Mouse (Mus musculus) common myeloid progenitor, adult 5-6 weeks (primary cell): ENCODE results near the gene Thbs3. TPM values are rescaled to one million over a fixed set of nuclear protein-coding genes. Genes with fewer than 3 reads are reported as not detected.

Source experiments
- ATAC-seq: replicated peaks from 2 replicates; pipeline ENCODE4 v1.8.0; 2016; ENCODE audit warnings: low read depth, mild to moderate bottlenecking, moderate TSS enrichment, inconsistent platforms; ENCODE audit not compliant: poor library complexity, severe bottlenecking
- total RNA-seq: library from RNA; stranded (forward); fragments of 200-1000, 187-1606 nt; gene quantifications from 2 replicates; pipeline ENCODE4 v1.2.3, GENCODE M21; 2017

Gene Thbs3
- total RNA-seq, 1 experiment from 2014 or later = 0.09 TPM

DNA sequence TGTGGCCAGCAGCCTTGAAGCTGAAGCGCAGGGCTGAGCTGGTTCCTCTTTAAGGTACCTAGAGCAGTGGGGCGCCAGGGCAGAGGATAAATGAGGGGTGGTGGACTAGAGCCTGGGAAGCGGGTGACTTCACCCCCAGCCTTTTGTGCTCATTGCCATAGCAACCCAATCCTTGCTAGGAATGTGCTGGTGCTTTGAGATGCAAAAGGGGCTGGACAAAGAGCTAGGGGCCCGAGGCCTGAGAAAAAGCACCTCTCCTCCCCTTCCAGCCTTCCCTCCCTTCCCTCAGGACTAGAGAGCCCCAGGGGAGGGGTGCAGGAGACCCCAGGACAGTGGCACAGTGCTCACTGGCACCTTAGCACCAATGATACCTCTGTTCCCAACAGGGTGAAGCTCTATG lies 10.9 kb downstream of the Thbs3 start:
- ATAC-seq = no peak

GRCm38 (mm10) chr3:89226361-89226760 lies 11.4 kb downstream of the Thbs3 start:
- no peak for ATAC-seq

- ATAC-seq = no peak
Measured at GRCm38 (mm10) chr3:89226900-89227299, 11.9 kb downstream of the Thbs3 start, which contains the start of gene Mtx1. Gene Mtx1, minus strand, starts transcription at chr3:89227088.

DNA sequence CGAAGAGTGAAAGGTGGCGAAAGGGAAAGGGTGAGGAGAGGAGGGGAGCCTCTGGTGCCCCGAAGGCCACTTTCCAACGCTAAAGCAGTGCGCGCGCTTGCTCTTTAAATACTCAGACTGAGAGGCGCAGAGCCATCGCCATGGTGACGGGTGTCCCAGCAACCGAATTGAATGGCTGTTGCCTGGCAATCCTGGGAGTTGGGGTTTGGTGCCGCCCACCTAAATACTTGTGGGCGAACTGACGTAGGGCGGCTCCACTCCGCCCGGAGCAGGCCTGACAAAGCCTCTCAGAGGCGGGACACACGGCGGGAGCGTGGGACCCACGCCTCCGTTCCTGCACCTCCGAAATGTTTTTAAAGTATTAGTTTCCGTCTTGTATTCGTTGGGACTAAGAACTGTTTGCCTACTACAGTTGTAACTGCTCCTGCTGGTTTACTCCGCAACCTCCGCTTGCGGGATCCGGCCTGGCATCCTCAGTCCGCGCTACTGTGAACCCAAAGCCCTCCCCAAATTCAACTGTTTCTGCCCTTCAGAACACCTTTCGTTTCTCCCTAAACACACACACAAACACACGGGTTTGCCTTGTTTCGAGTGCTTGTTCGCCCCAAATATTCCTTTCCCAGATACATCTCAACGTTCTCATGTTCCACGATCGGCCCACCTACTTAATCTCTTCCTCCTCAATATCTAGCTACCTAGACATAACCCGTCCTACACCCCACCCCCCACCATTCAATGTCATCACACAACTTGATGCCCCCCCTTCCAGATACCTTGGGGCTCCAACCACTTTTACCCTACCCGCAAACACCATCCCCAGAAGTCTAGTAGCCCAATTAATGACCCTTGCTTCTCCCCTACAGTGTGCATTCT lies 12.6 kb downstream of the Thbs3 start:
- ATAC-seq = peak; percentile 65

DNA sequence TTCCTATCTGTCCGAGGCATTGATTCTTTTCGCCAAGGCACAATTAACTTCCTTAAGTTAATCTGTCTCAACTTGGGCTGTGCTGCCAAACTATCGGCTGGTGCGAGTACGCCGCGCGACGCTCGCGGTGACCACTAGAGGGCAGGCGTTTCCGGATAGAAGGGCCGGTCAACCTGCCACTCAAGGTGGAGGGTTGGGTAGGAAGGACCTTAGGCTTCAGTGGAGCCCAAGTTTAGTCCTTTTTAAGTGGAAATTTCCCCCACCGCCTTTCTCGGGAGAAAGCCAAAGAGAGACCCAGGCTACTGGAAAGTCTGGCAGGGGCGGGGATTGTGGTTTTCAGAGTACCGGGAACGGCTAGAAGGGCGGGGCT lies 13.2 kb downstream of the Thbs3 start:
- peak; percentile 82 for ATAC-seq

- ATAC-seq = no peak
Measured at GRCm38 (mm10) chr3:89228836-89229235, 13.9 kb downstream of the Thbs3 start, which contains the start of gene Muc1. Gene Muc1, plus strand, starts transcription at chr3:89229057.

DNA sequence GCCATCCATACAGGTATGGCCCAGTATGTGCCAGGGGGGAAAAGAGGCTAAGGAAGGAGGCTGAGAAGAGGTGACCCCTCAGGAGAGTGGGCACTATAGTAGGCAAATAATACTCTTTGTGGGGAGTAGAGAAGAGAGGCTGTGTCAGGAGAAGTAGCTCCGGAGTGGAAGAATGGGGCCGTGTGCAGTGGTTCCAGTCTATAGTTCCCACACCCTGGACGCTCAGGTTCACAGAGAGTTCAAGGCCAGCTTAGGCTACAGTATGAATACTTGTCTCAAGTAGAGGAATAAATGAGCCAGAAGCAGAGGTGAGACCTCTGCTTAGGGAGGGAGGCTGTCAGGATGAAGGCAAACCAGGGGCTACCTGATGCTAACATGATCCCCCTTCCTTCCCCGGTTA lies 14.3 kb downstream of the Thbs3 start:
- no peak for ATAC-seq

GRCm38 (mm10) chr3:89230561-89230960 lies 15.6 kb downstream of the Thbs3 start:
- no peak for ATAC-seq

GRCm38 (mm10) chr3:89231345-89231744 lies 16.4 kb downstream of the Thbs3 start:
- ATAC-seq = no peak

GRCm38 (mm10) chr3:89231772-89232275 lies 16.8 kb downstream of the Thbs3 start:
- ATAC-seq = no peak

- no peak for ATAC-seq
Measured at GRCm38 (mm10) chr3:89232614-89233013, 17.6 kb downstream of the Thbs3 start.

DNA sequence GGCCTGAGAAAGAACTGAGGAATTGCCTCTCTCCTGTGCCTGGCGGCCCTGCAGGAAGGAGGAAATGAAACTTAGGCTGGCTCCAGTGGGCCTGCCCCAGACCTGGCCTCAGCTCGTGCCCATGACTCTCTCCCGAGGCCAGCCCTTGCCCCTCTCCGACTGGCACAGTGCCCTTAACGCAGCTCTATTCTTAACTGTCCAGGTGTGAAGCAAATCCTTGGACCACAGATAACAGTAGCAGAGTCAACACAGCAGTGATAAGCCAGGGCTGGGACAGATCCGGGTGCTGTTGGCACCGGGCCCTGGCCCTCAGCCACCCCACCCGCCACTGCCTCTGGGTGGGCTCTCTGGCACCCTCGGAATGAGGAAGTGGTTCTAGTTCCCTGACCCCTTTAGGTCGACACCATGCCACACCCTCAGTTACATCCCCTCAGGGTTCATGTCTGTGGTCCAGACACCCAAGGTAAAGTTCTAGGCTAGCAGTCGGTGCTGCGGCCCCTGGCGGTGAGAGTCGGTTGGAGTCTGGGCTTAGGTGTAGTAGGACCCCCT lies 18.7 kb downstream of the Thbs3 start:
- ATAC-seq = peak; percentile 81

- no peak for ATAC-seq
Measured at GRCm38 (mm10) chr3:89236516-89236915, 21.5 kb downstream of the Thbs3 start.

DNA sequence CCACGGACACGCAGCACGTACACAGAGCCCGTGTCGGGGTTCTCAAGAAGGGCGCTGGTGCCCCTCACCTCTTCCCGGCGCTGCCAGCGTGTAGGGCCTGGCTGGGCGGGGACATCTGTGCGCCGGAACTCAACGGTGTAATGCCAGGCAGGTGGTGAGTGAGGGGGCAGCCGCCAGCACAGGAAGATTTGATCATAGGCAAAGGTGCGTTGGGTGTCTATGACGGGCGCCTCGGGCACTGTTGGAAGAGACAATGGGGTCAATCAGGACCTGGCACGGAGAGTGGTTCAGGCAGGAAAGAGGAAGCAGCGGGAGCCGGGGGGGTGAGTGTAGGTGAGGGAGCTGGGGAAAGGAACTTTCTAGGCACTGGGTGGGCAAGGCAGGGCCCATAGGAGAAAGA lies 22.7 kb downstream of the Thbs3 start:
- ATAC-seq = no peak

GRCm38 (mm10) chr3:89238494-89238893 lies 23.5 kb downstream of the Thbs3 start:
- no peak for ATAC-seq

GRCm38 (mm10) chr3:89242331-89242895 lies 27.4 kb downstream of the Thbs3 start:
- ATAC-seq = peak; percentile 24; the same call in 1 of the 2 replicates

GRCm38 (mm10) chr3:89243609-89244008 lies 28.6 kb downstream of the Thbs3 start:
- peak; percentile 72 for ATAC-seq

DNA sequence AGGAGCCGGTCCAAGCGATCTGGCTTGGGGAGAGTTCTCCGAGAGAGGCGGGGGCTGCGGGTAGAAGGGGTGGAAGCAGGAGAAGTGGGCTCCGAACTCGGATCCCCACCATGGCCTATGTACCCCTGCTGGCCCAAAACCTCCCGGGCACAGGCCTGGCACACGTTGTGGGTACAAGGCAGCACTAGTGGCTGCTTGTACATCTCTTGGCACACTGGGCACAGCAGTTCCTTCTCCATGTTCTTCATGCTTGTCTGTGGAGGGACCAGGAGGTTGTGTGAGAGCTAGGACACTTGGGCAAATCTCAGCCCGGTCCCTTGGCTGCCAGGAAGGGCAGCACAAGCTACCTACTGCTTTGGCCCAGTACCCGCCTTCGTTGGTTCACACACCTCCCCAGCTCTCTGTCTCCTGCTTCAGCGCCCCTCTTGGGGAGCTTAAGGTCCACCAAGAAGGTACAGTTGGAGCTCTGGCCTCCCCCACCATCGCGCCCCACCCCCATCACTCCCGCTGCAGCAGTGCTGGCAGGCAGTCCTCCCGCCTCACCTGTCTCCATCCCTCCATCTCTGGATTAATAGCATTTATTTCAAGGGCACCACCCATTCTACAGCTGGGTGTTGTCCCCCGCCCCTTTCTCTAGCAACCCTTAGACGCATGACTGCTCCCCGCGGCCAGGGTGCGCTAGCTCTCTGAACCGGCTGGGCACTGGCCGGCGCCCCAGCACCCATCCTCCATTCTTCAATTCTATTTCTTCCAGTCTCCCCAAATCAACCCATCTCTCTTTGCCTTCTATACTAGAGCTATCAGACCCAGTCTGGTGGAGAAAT lies 29.4 kb downstream of the Thbs3 start:
- ATAC-seq = peak; percentile 17; the same call in 1 of the 2 replicates

DNA sequence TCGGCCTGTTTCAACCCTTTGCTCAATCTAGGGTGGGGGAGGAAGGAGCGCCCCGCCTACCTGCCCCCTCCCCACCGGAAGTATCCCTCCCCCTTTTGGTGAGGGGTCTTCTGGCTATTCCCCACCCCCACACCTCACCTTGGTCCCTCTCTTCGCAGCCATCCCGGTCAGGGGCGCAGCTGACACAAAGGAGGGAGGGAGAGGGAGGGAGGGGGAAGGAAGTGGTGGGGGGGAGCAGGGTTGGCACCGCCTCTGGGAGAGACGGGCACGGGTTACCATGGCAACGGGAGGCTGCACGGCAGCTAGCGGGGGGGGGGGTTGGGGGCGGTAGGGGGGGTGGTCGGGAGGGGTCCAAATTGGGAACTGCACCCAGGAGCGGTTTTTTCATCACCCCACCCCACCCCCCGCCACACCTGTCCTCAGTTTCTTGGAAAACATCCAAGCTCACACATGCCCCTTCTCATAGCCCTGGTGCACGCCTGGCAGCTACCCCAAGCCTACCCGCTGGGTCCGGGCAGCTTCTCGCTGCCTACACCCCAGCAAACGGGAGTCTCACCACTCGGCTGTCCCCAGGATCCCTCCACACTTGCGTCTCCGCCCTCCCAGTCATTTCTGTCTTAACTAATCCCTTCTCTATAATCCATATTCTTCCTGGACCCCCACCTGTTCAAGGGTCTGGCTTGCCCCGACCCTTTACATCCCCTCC lies 30.2 kb downstream of the Thbs3 start:
- ATAC-seq = no peak
